Mouse (Mus musculus) lung, adult 2 months (tissue): ENCODE data around the gene Parp1.

Experiments used
- CTCF ChIP-seq: fragments of 200-500 bp; IDR thresholded peaks from 2 replicates; pipeline ENCODE4 v1.5.1; 2011; ENCODE audit warnings: mild to moderate bottlenecking, low read length, control low read depth; ENCODE audit not compliant: insufficient read depth
- POLR2A ChIP-seq: fragments of 200-500 bp; IDR thresholded peaks from 2 replicates; pipeline ENCODE4 v1.6.1; 2011; ENCODE audit warnings: low read depth, mild to moderate bottlenecking, control low read depth, low read length, borderline replicate concordance; ENCODE audit errors: extremely low read depth

- TF ChIP-seq CTCF (no peak), POLR2A (no peak)
Observed at GRCm38 (mm10) chr1:180606106-180606505, 37.4 kb downstream of the Parp1 start.
